Mouse (Mus musculus) MEL (cell line): ENCODE measurements at regions not wholly inside any gene's neighbourhood (a gene's known extent, or its start where the extent isn't known, plus 50 kb on each side); places are given as distances from the start of the nearest gene placed in this dataset.

Experiments
- DNase-seq: peaks from one replicate; pipeline ENCODE4 v3.0.0; 2011; ENCODE audit warnings: low read depth, low spot score
- H3K27ac ChIP-seq: 2 replicates; pipeline ENCODE4 v1.5.1; 2012; ENCODE audit warnings: low read depth, mild to moderate bottlenecking, control low read depth, low read length, moderate library complexity; ENCODE audit not compliant: control insufficient read depth
- H3K27me3 ChIP-seq, 2 experiments: fragments of 150-350 bp in 1 of 2; sonication (generic) in 1 of 2; 2 replicates each; pipeline ENCODE4 v1.6.1; 2012; ENCODE audit warnings: low read length in 2 of 2, mild to moderate bottlenecking in 2 of 2, improper control_type of control experiment in 1 of 2, moderate library complexity in 1 of 2; ENCODE audit not compliant: insufficient read depth in 2 of 2, control insufficient read depth in 1 of 2
- H3K36me3 ChIP-seq, 2 experiments: 2 replicates each; pipeline ENCODE4 v1.6.1; 2012 to 2014; ENCODE audit warnings: low read length in 2 of 2, improper control_type of control experiment in 1 of 2, inconsistent platforms in 1 of 2, mild to moderate bottlenecking in 1 of 2; ENCODE audit not compliant: insufficient read depth in 2 of 2, control insufficient read depth in 1 of 2
- H3K4me1 ChIP-seq, 2 experiments: fragments of 150-350 bp in 1 of 2; sonication (generic) in 1 of 2; 2 replicates each; pipeline ENCODE4 v1.6.1; 2012; ENCODE audit warnings: low read length in 2 of 2, improper control_type of control experiment in 1 of 2, mild to moderate bottlenecking in 1 of 2; ENCODE audit not compliant: insufficient read depth in 2 of 2, control insufficient read depth in 1 of 2
- H3K4me3 ChIP-seq, 2 experiments: fragments of 150-350 bp in 1 of 2; sonication (generic) in 1 of 2; 2 replicates each; pipeline ENCODE4 v1.5.1; 2012; ENCODE audit warnings: low read depth in 2 of 2, low read length in 2 of 2, mild to moderate bottlenecking in 2 of 2, moderate library complexity in 2 of 2, control low read depth in 1 of 2, improper control_type of control experiment in 1 of 2; ENCODE audit not compliant: control insufficient read depth in 1 of 2, insufficient read depth in 1 of 2
- H3K79me2 ChIP-seq: 2 replicates; pipeline ENCODE4 v1.6.1; 2012; ENCODE audit warnings: mild to moderate bottlenecking, low read length, moderate library complexity; ENCODE audit not compliant: control insufficient read depth, poor library complexity, insufficient read depth
- H3K9ac ChIP-seq: 2 replicates; pipeline ENCODE4 v1.6.1; 2012; ENCODE audit warnings: low read depth, mild to moderate bottlenecking, control low read depth, low read length, moderate library complexity; ENCODE audit not compliant: control insufficient read depth, poor library complexity, severe bottlenecking
- H3K9me3 ChIP-seq: fragments of 150-350 bp; sonication (generic); replicated peaks from 2 replicates; pipeline ENCODE4 v1.6.1; 2012; ENCODE audit warnings: mild to moderate bottlenecking, low read length, improper control_type of control experiment, moderate library complexity; ENCODE audit not compliant: insufficient read depth
- CHD1 ChIP-seq: IDR thresholded peaks from 2 replicates; pipeline ENCODE4 v1.6.1; 2012; ENCODE audit warnings: low read depth, mild to moderate bottlenecking, inconsistent platforms, low read length, improper control_type of control experiment
- E2F4 ChIP-seq: IDR thresholded peaks from 2 replicates; pipeline ENCODE4 v1.6.1; 2011; ENCODE audit warnings: low read depth, low read length, improper control_type of control experiment, borderline replicate concordance
- ELF1 ChIP-seq: IDR thresholded peaks from 2 replicates; pipeline ENCODE4 v1.6.1; 2014; ENCODE audit warnings: low read depth, mild to moderate bottlenecking, inconsistent platforms, low read length, improper control_type of control experiment, moderate library complexity
- ETS1 ChIP-seq: IDR thresholded peaks from 2 replicates; pipeline ENCODE4 v1.6.1; 2012; ENCODE audit warnings: low read depth, mild to moderate bottlenecking, inconsistent platforms, low read length, improper control_type of control experiment, moderate library complexity
- GABPA ChIP-seq: IDR thresholded peaks from 2 replicates; pipeline ENCODE4 v1.6.1; 2012; ENCODE audit warnings: low read depth, mild to moderate bottlenecking, inconsistent platforms, low read length, improper control_type of control experiment, moderate library complexity
- GATA1 ChIP-seq: IDR thresholded peaks from 2 replicates; pipeline ENCODE4 v1.6.1; 2011; ENCODE audit warnings: low read depth, low read length, improper control_type of control experiment
- KAT2A ChIP-seq: conservative IDR thresholded peaks from 2 replicates; pipeline ENCODE4 v1.6.1; 2012; ENCODE audit warnings: low read depth, low read length, improper control_type of control experiment, inconsistent platforms
- MAX ChIP-seq: IDR thresholded peaks from 2 replicates; pipeline ENCODE4 v1.6.1; 2011; ENCODE audit warnings: low read length, improper control_type of control experiment
- MAZ ChIP-seq: IDR thresholded peaks from 2 replicates; pipeline ENCODE4 v1.6.1; 2012; ENCODE audit warnings: low read depth, mild to moderate bottlenecking, inconsistent platforms, low read length, improper control_type of control experiment
- MYB ChIP-seq: IDR thresholded peaks from 2 replicates; pipeline ENCODE4 v1.6.1; 2011; ENCODE audit warnings: mild to moderate bottlenecking, low read depth, low read length, improper control_type of control experiment
- NELFE ChIP-seq: IDR thresholded peaks from 2 replicates; pipeline ENCODE4 v1.6.1; 2011; ENCODE audit warnings: low read depth, low read length, improper control_type of control experiment
- NRF1 ChIP-seq: IDR thresholded peaks from 2 replicates; pipeline ENCODE4 v1.6.1; 2014; ENCODE audit warnings: low read depth, mild to moderate bottlenecking, inconsistent platforms, low read length, improper control_type of control experiment, moderate library complexity; ENCODE audit not compliant: poor library complexity, insufficient read depth, severe bottlenecking
- POLR2A ChIP-seq, 2 experiments: IDR thresholded peaks; 2 replicates each; pipeline ENCODE4 v1.6.1; 2011 to 2012; ENCODE audit warnings: low read length in 2 of 2, mild to moderate bottlenecking in 2 of 2, control low read depth in 1 of 2, improper control_type of control experiment in 1 of 2, low read depth in 1 of 2, moderate library complexity in 1 of 2; ENCODE audit not compliant: control insufficient read depth in 1 of 2, insufficient read depth in 1 of 2, poor library complexity in 1 of 2
- POLR2AphosphoS2 ChIP-seq: IDR thresholded peaks from 2 replicates; pipeline ENCODE4 v1.6.1; 2011; ENCODE audit warnings: low read length, improper control_type of control experiment
- POLR2AphosphoS5 ChIP-seq: IDR thresholded peaks from 2 replicates; pipeline ENCODE4 v1.6.1; 2012; ENCODE audit warnings: low read depth, borderline replicate concordance, mild to moderate bottlenecking, inconsistent platforms, low read length, moderate library complexity, mixed read lengths
- TAL1 ChIP-seq: IDR thresholded peaks from 2 replicates; pipeline ENCODE4 v1.6.1; 2012; ENCODE audit warnings: mild to moderate bottlenecking, inconsistent platforms, low read length, moderate library complexity, mixed read lengths
- TBP ChIP-seq: IDR thresholded peaks from 2 replicates; pipeline ENCODE4 v1.8.0; 2011; ENCODE audit warnings: low read depth, low read length, improper control_type of control experiment
- USF1 ChIP-seq: IDR thresholded peaks from 2 replicates; pipeline ENCODE4 v1.6.1; 2014; ENCODE audit warnings: low read depth, mild to moderate bottlenecking, inconsistent platforms, low read length, improper control_type of control experiment, moderate library complexity
- ZNF384 ChIP-seq: IDR thresholded peaks from 2 replicates; pipeline ENCODE4 v1.6.1; 2012; ENCODE audit warnings: low read depth, mild to moderate bottlenecking, inconsistent platforms, low read length, improper control_type of control experiment

- Histone ChIP-seq H3K4me1 (peaks cover 0 to 3% of the 10 kb centered on the region in 2 experiments; a peak in 2 of 4 replicates), H3K9me3 (no peaks in the 10 kb centered on the region), H3K79me2 (no peaks in the 10 kb centered on the region), H3K36me3 (peaks cover 0 to 2% of the 10 kb centered on the region in 2 experiments; a peak in 1 of 4 replicates)
- no peak for DNase-seq
- TF ChIP-seq TBP (no peak), MAZ (no peak), POLR2AphosphoS2 (no peak), ELF1 (no peak), NELFE (no peak), POLR2A (IDR thresholded peaks at IDR 0.05; ENCODE audit: control insufficient read depth in 1 of 2, insufficient read depth in 1 of 2, low read depth in 1 of 2, low read length in 2 of 2, poor library complexity in 1 of 2) (no peak), USF1 (no peak)
- TF ChIP-seq, all 39 proteins: peak for 0
- Histone ChIP-seq H3K27me3 (no peaks in the 10 kb centered on the region), H3K4me3 (no peak overlapping the region), H3K9ac (no peak overlapping the region), H3K27ac (no peak overlapping the region)
Observed at GRCm38 (mm10) chr2:48622316-48622715, 191.6 kb upstream of the Acvr2a start.

DNA sequence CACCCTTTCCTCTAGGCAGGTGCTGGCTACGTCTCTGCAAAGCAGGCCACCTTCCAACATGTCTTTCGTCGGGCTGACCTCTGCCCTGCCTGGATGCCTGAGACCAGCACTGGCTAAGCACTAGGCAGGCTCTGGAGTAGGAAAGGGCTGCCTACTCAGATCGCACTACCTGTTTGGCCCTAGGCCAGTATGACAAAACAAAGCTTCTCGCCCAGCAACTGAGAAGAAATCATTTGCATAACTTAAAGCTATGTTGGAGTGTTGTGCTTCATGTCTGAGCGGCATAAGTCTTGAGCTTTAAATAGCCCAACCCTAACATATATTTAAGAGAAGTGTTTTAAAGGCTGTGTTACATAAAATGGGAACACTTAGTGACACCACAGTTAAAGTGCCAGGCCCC lies 189.9 kb upstream of the Acvr2a start:
- DNase-seq, result no peak
- Histone ChIP-seq H3K36me3 (peaks cover 0 to 2% of the 10 kb centered on the region in 2 experiments; a peak in 1 of 4 replicates), H3K79me2 (no peaks in the 10 kb centered on the region), H3K27me3 (no peaks in the 10 kb centered on the region; a peak in 1 of 4 replicates), H3K9ac (no peak overlapping the region)
- TF ChIP-seq E2F4, result no peak
- no peak for TF ChIP-seq TBP
- no peak for TF ChIP-seq MYB
- TF ChIP-seq NELFE, result no peak
- no peak for TF ChIP-seq USF1
- TF ChIP-seq NRF1, result no peak
- TF ChIP-seq TAL1, result no peak
- no peak for TF ChIP-seq KAT2A
- TF ChIP-seq GABPA, result no peak
- no peak for TF ChIP-seq ETS1
- TF ChIP-seq MAX, result no peak
- no peak for TF ChIP-seq POLR2AphosphoS5
- TF ChIP-seq ZNF384, result no peak
- TF ChIP-seq CHD1, result no peak
- TF ChIP-seq GATA1, result no peak
- TF ChIP-seq, all 39 proteins: peak for 0
- Histone ChIP-seq H3K4me1 (no peaks in the 10 kb centered on the region; a peak in 1 of 4 replicates), H3K9me3 (no peaks in the 10 kb centered on the region), H3K27ac (no peak overlapping the region), H3K4me3 (no peak overlapping the region)
